Mouse (Mus musculus): ENCODE data around the gene Asb18.

DNA sequence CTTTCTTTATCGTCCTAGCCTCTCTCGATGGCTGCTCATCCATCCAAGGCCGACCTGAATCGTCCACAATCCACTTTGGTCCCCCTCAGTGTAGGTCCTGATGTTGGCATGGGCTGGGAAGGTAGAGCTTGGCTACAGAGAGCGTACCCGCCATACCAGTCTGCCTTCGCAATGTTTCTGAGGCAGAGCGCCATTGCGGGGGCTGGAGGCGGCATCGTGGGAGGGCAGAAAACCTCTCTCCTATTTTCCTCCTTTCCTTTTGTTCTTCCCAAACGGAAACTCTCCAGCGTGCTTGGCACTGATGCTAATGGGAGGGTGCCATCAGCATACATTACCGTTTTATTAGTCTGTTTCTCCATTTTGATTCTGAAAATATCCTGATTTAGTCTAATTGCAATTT is 7.8 kb downstream of the Asb18 start:
- TF ChIP-seq POLR2A (IDR thresholded peaks at IDR 0.05; ENCODE audit: insufficient read depth, low read length) = no peak
- no peak for TF ChIP-seq CTCF (IDR thresholded peaks at IDR 0.05; ENCODE audit: low read depth, low read length)
